12 mouse cellular contexts compared by ENCODE assay signal in genomic region chr10:18846474-18847264, GRCm38 (mm10). TPM values are rescaled to one million over a fixed set of nuclear protein-coding genes. Genes with fewer than 3 reads are reported as not detected.
DNase-seq lines count a peak whose midpoint lies in the region; ATAC-seq and TF ChIP-seq lines count a peak whose summit lies in the region.
"Had no signal": no experiment of that assay in that cellular context is flagged by ENCODE, and none has a peak within 500 bp of the region (broad histone marks: within the 10 kb centered on the region; RNA-seq: fewer than 3 reads in every experiment).

No protein-coding gene starts in this region.

- no peak for TF ChIP-seq EP300 in heart, postnatal 0 days (IDR thresholded peaks at IDR 0.05; ENCODE audit: low read depth)

- peak overlapping the region; percentile 26; the same call in 1 of the 2 replicates for H3K9ac ChIP-seq in embryonic facial prominence, embryonic 14.5 days (ENCODE audit: low read depth, low read length)
- peak overlapping the region; percentile 62 for H3K9ac ChIP-seq in heart, postnatal 0 days (replicated peaks; ENCODE audit: low read depth, low read length)
- no peak overlapping the region for H3K9ac ChIP-seq in stomach, embryonic 15.5 days
- H3K9ac ChIP-seq: hindbrain, embryonic 15.5 days; neural tube, embryonic 12.5 days had no signal

- no peaks in the 10 kb centered on the region for H3K4me1 ChIP-seq in embryonic facial prominence, embryonic 14.5 days (ENCODE audit: control insufficient read depth, insufficient read depth, low read length)
- peaks cover 20% of the 10 kb centered on the region; the same call in 1 of the 2 replicates for H3K4me1 ChIP-seq in heart, postnatal 0 days (ENCODE audit: control insufficient read depth, insufficient read depth)
- peaks cover 6% of the 10 kb centered on the region; the same call in 1 of the 2 replicates for H3K4me1 ChIP-seq in stomach, embryonic 15.5 days

- H3K4me2 ChIP-seq in embryonic facial prominence, embryonic 14.5 days (ENCODE audit: low read depth, low read length): peak overlapping the region; percentile 93
- H3K4me2 ChIP-seq in heart, postnatal 0 days (ENCODE audit: low read depth, low read length): peak overlapping the region; percentile 68
- H3K4me2 ChIP-seq in stomach, embryonic 15.5 days: peak overlapping the region; percentile 24; the same call in 1 of the 2 replicates
- H3K4me2 ChIP-seq: hindbrain, embryonic 15.5 days; neural tube, embryonic 12.5 days had no signal

- peak; percentile 10; the same call in 1 of the 2 replicates for TF ChIP-seq CTCF in heart, postnatal 0 days (IDR thresholded peaks at IDR 0.05; ENCODE audit: low read depth)

- H3K9me3 ChIP-seq in embryonic facial prominence, embryonic 14.5 days (ENCODE audit: control insufficient read depth, low read length): no peaks in the 10 kb centered on the region
- no peaks in the 10 kb centered on the region for H3K9me3 ChIP-seq in heart, postnatal 0 days (replicated peaks; ENCODE audit: control insufficient read depth, low read length)
- no peaks in the 10 kb centered on the region for H3K9me3 ChIP-seq in stomach, embryonic 15.5 days
- H3K9me3 ChIP-seq: hindbrain, embryonic 15.5 days; neural tube, embryonic 12.5 days had no signal

- no peaks in the 10 kb centered on the region for H3K36me3 ChIP-seq in embryonic facial prominence, embryonic 14.5 days (ENCODE audit: control insufficient read depth, insufficient read depth, low read length)
- H3K36me3 ChIP-seq in heart, postnatal 0 days (replicated peaks; ENCODE audit: control insufficient read depth, insufficient read depth, low read length): no peaks in the 10 kb centered on the region
- H3K36me3 ChIP-seq in stomach, embryonic 15.5 days: no peaks in the 10 kb centered on the region
- H3K36me3 ChIP-seq: hindbrain, embryonic 15.5 days; neural tube, embryonic 12.5 days had no signal

- peak; percentile 15 to 28 for DNase-seq in lung, adult 18-20 months
- no peak for DNase-seq in lung, postnatal 10 days
- DNase-seq in embryonic facial prominence, embryonic 14.5 days (ENCODE audit: low spot score): peak; percentile 73
- DNase-seq in heart, postnatal 0 days (ENCODE audit: low spot score): peak; percentile 42
- DNase-seq in left cerebral cortex, postnatal 25 days (ENCODE audit: low spot score in 2 of 2): no peak
- DNase-seq in layer of hippocampus, adult 9-10 months (ENCODE audit: low spot score): no peak
- DNase-seq: adrenal gland, postnatal 36 days; cerebellum, postnatal 14 days had no signal

- H3K27me3 ChIP-seq in embryonic facial prominence, embryonic 14.5 days (replicated peaks; ENCODE audit: control insufficient read depth, insufficient read depth, low read length): peaks cover 36% of the 10 kb centered on the region
- H3K27me3 ChIP-seq in heart, postnatal 0 days (ENCODE audit: control insufficient read depth, insufficient read depth, low read length): 0 out of 2 replicates have a peak, but pooled peaks cover 5% of the 10 kb centered on the region
- peaks cover 11% of the 10 kb centered on the region; the same call in 1 of the 2 replicates for H3K27me3 ChIP-seq in stomach, embryonic 15.5 days (replicated peaks)

- ATAC-seq in embryonic facial prominence, embryonic 14.5 days (ENCODE audit: low read depth): peak; percentile 66
- ATAC-seq in heart, postnatal 0 days (ENCODE audit: insufficient read depth, low read depth): peak; percentile 65
- ATAC-seq in stomach, embryonic 15.5 days (ENCODE audit: insufficient read depth, low FRiP score, low read depth): no peak
- ATAC-seq: forebrain, embryonic 16.5 days had no signal

- intact Hi-C loops in left cerebral cortex, postnatal 25 days (cut with DNase I): no loop called here

- H3K27ac ChIP-seq in embryonic facial prominence, embryonic 14.5 days (replicated peaks; ENCODE audit: low read depth, low read length): peak overlapping the region; percentile 67
- H3K27ac ChIP-seq in heart, postnatal 0 days (ENCODE audit: low read depth): peak overlapping the region; percentile 85
- H3K27ac ChIP-seq in stomach, embryonic 15.5 days: peak overlapping the region; percentile 87; the same call in 1 of the 2 replicates
- H3K27ac ChIP-seq: hindbrain, embryonic 15.5 days; neural tube, embryonic 12.5 days had no signal

- H3K4me3 ChIP-seq in embryonic facial prominence, embryonic 14.5 days (ENCODE audit: low read depth, low read length): peak overlapping the region; percentile 55
- peak overlapping the region; percentile 64 for H3K4me3 ChIP-seq in heart, postnatal 0 days (ENCODE audit: low read depth, low read length)
- H3K4me3 ChIP-seq in stomach, embryonic 15.5 days (replicated peaks): peak overlapping the region; percentile 49
- H3K4me3 ChIP-seq: hindbrain, embryonic 15.5 days; neural tube, embryonic 12.5 days had no signal

- 71% methylated on average over 8 of the region's 8 CpGs for WGBS in embryonic facial prominence, embryonic 14.5 days
- 51% methylated on average over 8 of the region's 8 CpGs for WGBS in heart, postnatal 0 days
- 73% methylated on average over 8 of the region's 8 CpGs for WGBS in stomach, embryonic 15.5 days

RNA-seq across cellular contexts. Expression of gene Perp, which starts 1.8 kb away (rescaled TPM):
- polyA plus RNA-seq in embryonic facial prominence, embryonic 14.5 days (2014; fragmentation: Nextera tagmentation; extraction: Ambion mirVana): 237 and 260 TPM in 2 replicates
- total RNA-seq in heart, postnatal 0 days (2014; rRNA removed; ENCODE audit: low replicate concordance): 497 and 547 TPM in 2 replicates
- 391 and 395 TPM in 2 replicates for polyA plus RNA-seq in heart, postnatal 0 days (2015; fragmentation: Nextera tagmentation; extraction: Ambion mirVana)
- polyA plus RNA-seq in stomach, embryonic 15.5 days (2015; fragmentation: Nextera tagmentation; extraction: Ambion mirVana): 184 and 297 TPM in 2 replicates
- total RNA-seq in left cerebral cortex, postnatal 25 days (2021): 1 to 10 TPM; 4.4 to 5.3 TPM

Comparison
In these comparisons a context has a peak if more than half of its experiments do, and no peak if none do; other contexts are left out.
1. DNase-seq: peak in lung, adult 18-20 months (2 of 2), embryonic facial prominence, embryonic 14.5 days (single experiment) and heart, postnatal 0 days (single experiment); none in lung, postnatal 10 days (single experiment), left cerebral cortex, postnatal 25 days (0 of 2) and layer of hippocampus, adult 9-10 months (single experiment).
2. H3K4me2 ChIP-seq: peak in every context shown above with its lines; median percentile 93 in embryonic facial prominence, embryonic 14.5 days; 68 in heart, postnatal 0 days; 24 in stomach, embryonic 15.5 days.
3. Peak in every context shown above with its lines, with median percentiles within 50 percentile points of each other: H3K27ac ChIP-seq and H3K4me3 ChIP-seq.